Mouse (Mus musculus) adrenal gland, postnatal 36 days (tissue): ENCODE data around the gene Parm1. TPM values are rescaled to one million over a fixed set of nuclear protein-coding genes. Genes with fewer than 3 reads are reported as not detected.
A peak's percentile ranks its signal among the peaks of the same experiment; 100 is the strongest.

Experiments used
- DNase-seq, 2 experiments: peaks; one replicate each; pipeline ENCODE4 v3.0.0; 2021; ENCODE audit warnings: mixed read lengths in 1 of 2
- total RNA-seq, 2 experiments: library from RNA; stranded (reverse); gene quantifications; 2 replicates each; pipeline ENCODE4 v1.2.3; 2021

Gene Parm1
- total RNA-seq, 2 experiments from 2014 or later: 113 to 127 TPM

GRCm38 (mm10) chr5:91574211-91574610 is 56.8 kb downstream of the Parm1 start:
- no peak for DNase-seq

GRCm38 (mm10) chr5:91578924-91579323 is 61.5 kb downstream of the Parm1 start:
- DNase-seq: no peak

DNA sequence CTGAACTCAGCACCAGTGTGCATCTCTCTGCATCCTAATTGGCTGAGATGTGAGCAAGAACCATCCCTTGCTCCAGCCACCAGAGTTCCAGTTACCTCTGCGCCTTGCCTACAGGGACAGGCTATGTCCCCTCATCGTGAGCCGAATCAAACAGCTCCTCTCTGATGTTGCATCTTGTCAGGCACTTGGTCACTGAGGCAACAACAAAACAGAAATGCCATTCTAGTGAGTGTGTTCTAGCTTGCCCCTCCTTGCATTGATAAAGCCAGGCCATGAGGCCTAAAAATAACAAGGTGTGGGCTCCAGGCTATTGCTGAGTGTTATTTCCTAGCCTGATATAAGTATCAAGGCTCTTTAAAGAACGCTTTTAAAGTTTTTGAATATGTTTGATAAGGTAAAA is 64.4 kb downstream of the Parm1 start:
- no peak for DNase-seq

- DNase-seq: no peak
Observed at GRCm38 (mm10) chr5:91586206-91586605, 68.8 kb downstream of the Parm1 start.

- DNase-seq: no peak
Observed at GRCm38 (mm10) chr5:91594083-91594482, 76.7 kb downstream of the Parm1 start.

GRCm38 (mm10) chr5:91597216-91597615 is 79.8 kb downstream of the Parm1 start:
- DNase-seq: no peak

DNA sequence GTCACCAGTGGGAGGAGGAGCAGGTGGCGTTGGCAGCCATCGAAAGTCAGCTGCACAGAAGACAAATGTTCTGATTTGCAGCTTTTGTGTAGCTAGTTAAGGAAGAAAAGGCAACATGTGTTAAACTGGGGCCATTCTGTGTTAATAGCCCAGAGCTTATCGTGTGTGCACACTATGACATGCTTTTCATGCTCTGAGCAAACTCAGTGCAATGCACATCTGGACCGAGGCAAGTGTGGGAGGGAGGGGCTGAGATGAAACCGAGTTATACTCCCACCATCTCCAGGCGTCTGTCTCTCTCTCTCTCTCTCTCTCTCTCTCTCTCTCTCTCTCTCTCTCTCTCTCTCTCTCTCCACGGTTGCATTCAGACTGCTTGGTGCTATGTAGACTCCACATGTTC is 82.4 kb downstream of the Parm1 start:
- no peak for DNase-seq

DNA sequence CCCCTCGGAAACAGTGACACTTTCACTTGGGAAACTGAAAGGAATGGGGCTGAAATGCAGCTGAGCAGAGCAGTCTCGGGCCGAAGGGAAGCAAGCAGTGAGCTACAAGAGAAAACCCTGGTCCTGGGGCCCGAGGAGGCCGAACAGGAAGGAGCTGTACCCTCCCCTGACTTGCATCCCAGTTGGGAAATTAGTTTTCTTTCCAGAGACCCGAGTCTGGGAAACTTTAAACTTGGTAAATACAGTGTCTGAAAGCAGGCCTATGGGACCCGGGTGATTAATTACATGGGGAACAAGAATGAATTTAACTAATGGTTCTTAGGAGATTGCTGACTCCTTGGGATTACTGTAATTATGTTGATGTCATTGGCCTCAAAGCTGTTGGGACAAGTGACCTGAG is 85.9 kb downstream of the Parm1 start:
- no peak for DNase-seq

- DNase-seq: no peak
Observed at GRCm38 (mm10) chr5:91603787-91604439, 86.5 kb downstream of the Parm1 start.

DNA sequence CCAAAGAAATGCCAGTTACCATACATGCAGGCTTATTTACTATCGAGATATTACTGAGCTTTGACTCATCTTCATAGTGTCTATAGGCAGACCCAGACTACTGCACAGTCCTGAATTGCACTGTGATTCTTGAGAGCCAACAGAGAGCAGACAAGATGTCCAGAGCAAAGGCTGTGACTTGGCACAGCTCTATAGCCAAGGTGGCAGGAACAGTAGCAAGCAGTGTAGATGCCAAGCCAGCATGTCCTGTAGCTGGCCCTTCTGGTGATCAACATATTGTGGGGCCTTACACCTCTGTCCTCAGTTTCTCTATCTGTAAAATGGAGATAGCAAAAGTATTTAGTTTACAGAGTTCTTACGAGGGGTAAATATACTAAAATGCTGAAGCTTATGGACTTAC is 89.8 kb downstream of the Parm1 start:
- DNase-seq: no peak

GRCm38 (mm10) chr5:91607841-91608240 is 90.4 kb downstream of the Parm1 start:
- DNase-seq: no peak

DNA sequence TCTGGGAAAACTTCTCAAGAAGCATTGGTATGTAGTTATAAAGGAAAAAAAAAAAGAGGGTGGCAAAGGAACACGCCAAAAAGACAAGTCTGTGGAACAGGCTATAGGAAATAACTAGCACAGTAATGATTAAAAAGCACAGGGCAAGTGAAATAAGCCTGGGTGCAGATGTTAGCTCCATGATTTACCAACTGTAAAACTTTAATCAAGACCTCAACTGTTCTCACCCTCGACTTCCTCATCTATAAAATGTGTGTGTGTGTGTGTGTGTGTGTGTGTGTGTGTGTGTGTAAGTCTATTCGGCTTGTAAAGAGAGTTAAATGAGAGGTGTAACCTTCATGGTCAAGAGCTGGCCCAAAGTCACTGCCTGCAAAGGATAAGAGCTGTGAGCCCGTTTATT is 91.6 kb downstream of the Parm1 start:
- DNase-seq: no peak

DNA sequence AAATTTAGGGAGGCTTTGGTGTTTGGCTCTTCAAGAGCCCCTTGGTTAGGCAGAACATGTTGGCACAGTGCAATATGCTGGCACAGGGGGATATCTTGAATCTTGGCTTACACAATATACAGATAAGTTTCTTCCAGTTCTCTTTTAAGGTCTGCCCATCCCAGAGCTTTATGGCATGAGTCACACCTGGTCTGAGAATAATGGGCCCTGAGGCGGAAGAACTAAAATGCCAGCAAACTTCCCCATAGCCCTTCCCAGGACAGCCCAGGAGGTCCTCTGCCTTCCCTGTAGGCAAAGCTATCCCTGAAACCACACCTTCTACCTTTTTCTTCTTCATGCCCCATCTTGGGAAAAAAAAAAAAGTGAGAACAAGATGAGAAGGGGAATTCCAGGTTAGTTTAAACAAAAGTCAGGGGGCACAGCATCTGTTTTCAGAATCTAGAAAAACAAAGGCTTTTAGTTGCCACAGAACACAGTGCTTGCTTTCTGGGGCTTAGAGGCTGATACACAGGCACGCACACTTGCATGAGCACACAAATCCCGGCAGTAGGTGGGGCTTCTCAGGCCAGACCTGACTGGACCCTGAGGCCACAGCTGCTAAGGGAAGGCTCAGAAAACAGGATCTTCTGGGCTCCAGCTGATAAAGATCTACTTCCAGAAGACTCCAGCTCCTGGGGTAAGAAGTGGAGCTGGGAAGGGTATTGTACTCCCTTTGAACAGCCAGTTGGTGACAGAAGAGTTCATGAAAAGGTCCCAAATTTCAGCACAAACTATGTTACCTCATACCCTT is 92.3 kb downstream of the Parm1 start:
- DNase-seq: no peak

DNA sequence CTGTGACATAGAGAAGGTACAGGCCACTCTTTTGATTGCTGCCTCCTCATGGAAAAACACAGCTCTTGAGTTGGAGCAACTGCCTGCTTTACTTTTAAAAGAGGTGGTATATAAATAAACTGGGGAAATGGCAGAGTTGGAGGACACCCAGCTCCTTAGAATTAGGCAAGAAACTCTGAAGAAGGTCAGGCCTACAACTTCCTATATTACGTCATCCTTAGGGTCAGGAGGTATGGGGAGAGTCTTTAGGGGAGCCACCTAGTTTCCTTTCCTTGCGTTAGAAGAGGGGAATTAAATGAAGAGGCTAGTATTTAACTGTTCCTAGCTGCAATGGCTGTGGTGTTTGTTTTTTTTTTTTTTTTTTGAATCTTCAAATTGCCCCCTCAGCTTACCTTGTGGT is 93.1 kb downstream of the Parm1 start:
- no peak for DNase-seq

GRCm38 (mm10) chr5:91611589-91611988 is 94.2 kb downstream of the Parm1 start:
- no peak for DNase-seq

DNA sequence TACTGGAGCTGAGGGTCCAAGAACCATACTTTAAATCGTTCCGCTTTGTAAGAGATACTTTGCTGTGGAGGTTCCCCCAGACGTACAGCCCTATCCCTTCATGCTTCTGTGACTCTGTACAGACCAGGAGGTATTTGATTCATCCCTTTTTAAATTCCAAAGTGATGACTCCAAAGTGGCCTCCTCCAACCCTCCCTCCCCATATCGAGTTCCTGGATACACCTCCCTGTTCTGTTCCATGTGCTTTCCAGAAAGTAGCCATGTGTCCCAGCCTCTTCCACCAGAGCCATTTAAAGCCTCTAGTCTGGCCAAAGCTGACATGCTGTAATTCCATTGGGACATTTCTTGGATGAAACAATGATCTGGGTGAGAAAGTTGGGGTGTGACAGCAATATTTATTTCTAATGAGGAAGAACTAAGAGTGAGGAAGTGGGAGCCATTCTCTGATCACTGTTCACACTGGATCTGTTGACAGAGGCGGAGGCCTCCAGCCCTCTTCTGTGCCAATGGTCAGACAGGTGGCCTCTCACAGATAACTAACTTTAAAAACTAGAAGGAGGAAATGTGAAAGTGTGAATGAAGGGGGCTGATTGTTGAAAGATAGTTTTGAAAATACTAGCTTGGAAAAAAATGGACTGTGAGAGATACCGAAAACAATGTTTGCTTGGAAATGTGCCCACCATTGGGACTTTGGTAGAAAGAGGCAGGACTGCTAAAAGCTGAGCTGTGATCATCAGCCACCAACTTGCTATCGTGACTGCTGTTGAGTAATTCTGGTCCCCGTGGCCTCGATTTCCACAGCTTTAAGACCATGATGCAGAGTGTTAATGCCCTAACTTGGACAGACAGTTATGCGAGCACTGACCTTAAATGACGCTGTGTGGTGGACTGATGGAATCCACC is 100.2 kb downstream of the Parm1 start:
- DNase-seq: peak; percentile 12 to 13

DNA sequence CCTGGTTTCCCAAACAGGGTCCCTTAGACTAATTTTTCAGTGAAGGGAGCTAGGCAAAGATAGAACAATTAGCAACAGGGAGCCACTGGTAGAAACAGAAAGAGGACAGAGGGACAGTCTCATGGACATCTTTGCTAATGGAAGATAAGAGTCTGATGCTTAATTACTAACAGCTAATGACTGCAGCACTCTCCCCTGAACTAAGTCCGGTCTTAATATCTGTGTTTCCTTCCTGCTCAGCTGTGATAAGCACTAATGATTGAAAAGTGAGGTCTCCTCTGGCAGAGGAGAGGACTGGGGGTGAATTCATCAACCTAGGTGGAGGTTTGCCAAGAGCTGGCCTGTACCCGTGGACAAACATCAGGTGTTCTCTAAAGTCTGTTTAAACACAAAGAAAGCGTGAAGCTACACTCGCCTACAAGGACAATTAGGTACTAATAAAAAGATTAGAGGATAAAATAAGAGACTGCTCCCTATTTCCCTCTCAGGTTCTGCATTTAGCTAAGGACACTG is 101.3 kb downstream of the Parm1 start:
- DNase-seq: no peak

GRCm38 (mm10) chr5:91621197-91621596 is 103.8 kb downstream of the Parm1 start:
- no peak for DNase-seq

- no peak for DNase-seq
Observed at GRCm38 (mm10) chr5:91626823-91627222, 109.4 kb downstream of the Parm1 start.

- DNase-seq: peak; percentile 29
Observed at GRCm38 (mm10) chr5:91629472-91629871, 112.1 kb downstream of the Parm1 start.

- no peak for DNase-seq
Observed at GRCm38 (mm10) chr5:91651330-91651729, 133.9 kb downstream of the Parm1 start.

- no peak for DNase-seq
Observed at GRCm38 (mm10) chr5:91653061-91653915, 135.9 kb downstream of the Parm1 start.
